Mouse (Mus musculus) kidney, embryonic 14.5 days (tissue): ENCODE results near the gene Daam1. TPM values are rescaled to one million over a fixed set of nuclear protein-coding genes. Genes with fewer than 3 reads are reported as not detected.

Experiments
- ATAC-seq: fragments of 200-750 bp; cut with Nextera tagmentation; 2 replicates; pipeline ENCODE4 v1.8.0; 2017; ENCODE audit warnings: moderate number of reproducible peaks, mild to moderate bottlenecking, moderate TSS enrichment, moderate library complexity; ENCODE audit not compliant: low FRiP score, low TSS enrichment
- H3K27ac ChIP-seq: fragments of 300-500 bp; sonication (generic); 2 replicates; pipeline ENCODE4 v1.5.1; 2014; ENCODE audit warnings: low read depth, mild to moderate bottlenecking, low read length, moderate library complexity, mixed read lengths
- H3K27me3 ChIP-seq: fragments of 300-500 bp; sonication (generic); 2 replicates; pipeline ENCODE4 v1.6.1; 2014; ENCODE audit warnings: mild to moderate bottlenecking, low read length; ENCODE audit not compliant: control insufficient read depth, insufficient read depth
- H3K36me3 ChIP-seq: fragments of 300-500 bp; sonication (generic); 2 replicates; pipeline ENCODE4 v1.6.1; 2014; ENCODE audit warnings: low read length, mixed read lengths; ENCODE audit not compliant: control insufficient read depth, insufficient read depth
- H3K4me1 ChIP-seq: fragments of 300-500 bp; sonication (generic); 2 replicates; pipeline ENCODE4 v1.6.1; 2014; ENCODE audit warnings: low read length, mixed read lengths; ENCODE audit not compliant: control insufficient read depth, insufficient read depth
- H3K4me2 ChIP-seq: fragments of 300-500 bp; sonication (generic); replicated peaks from 2 replicates; pipeline ENCODE4 v1.6.1; 2014; ENCODE audit warnings: low read depth, mild to moderate bottlenecking, low read length
- H3K4me3 ChIP-seq: fragments of 300-500 bp; sonication (generic); 2 replicates; pipeline ENCODE4 v1.5.1; 2014; ENCODE audit warnings: mild to moderate bottlenecking, low read length
- H3K9ac ChIP-seq: fragments of 300-500 bp; sonication (generic); 2 replicates; pipeline ENCODE4 v1.6.1; 2014; ENCODE audit warnings: low read depth, mild to moderate bottlenecking, low read length, moderate library complexity
- H3K9me3 ChIP-seq: fragments of 300-500 bp; sonication (generic); 2 replicates; pipeline ENCODE4 v1.6.1; 2016; ENCODE audit warnings: low read length; ENCODE audit not compliant: control insufficient read depth
- WGBS: fragments of 180-500 bp; shearing (Covaris S2); extraction: QIAGEN DNeasy Blood & Tissue Kit; methylation state at CpG from one replicate; pipeline ENCODE4 v1.1.7; 2014; 5-methylcytosine and 5-hydroxymethylcytosine counted together
- polyA plus RNA-seq: library from polyadenylated mRNA; unstranded; fragments of >200 nt; fragmentation: Nextera tagmentation; extraction: Ambion mirVana; gene quantifications from 2 replicates; pipeline ENCODE4 v1.2.1, GENCODE M21; 2014

Gene Daam1
- polyA plus RNA-seq, 1 experiment from 2014 or later, result 13.0 TPM

GRCm38 (mm10) chr12:71796517-71796916, 34.4 kb upstream of the Daam1 start:
- Histone ChIP-seq H3K27me3 (no peaks in the 10 kb centered on the region), H3K9ac (no peak overlapping the region), H3K4me2 (peak overlapping the region; percentile 17; the same call in 1 of the 2 replicates), H3K27ac (peak overlapping the region; percentile 27; the same call in 1 of the 2 replicates), H3K4me3 (no peak overlapping the region), H3K36me3 (no peaks in the 10 kb centered on the region), H3K4me1 (peaks cover 4% of the 10 kb centered on the region), H3K9me3 (no peaks in the 10 kb centered on the region)
- peak; percentile 56; the same call in 1 of the 2 replicates for ATAC-seq
- 5% methylated on average over 7 of the region's 7 CpGs for WGBS

GRCm38 (mm10) chr12:71807306-71807705, 23.6 kb upstream of the Daam1 start:
- no peaks in the 10 kb centered on the region for H3K27me3 ChIP-seq
- no peaks in the 10 kb centered on the region for H3K36me3 ChIP-seq
- no peaks in the 10 kb centered on the region for H3K4me1 ChIP-seq
- no peak overlapping the region for H3K27ac ChIP-seq
- H3K4me3 ChIP-seq, result no peak overlapping the region
- 81% methylated on average over 9 of the region's 9 CpGs for WGBS
- ATAC-seq, result no peak
- no peak overlapping the region for H3K9ac ChIP-seq
- H3K4me2 ChIP-seq, result no peak overlapping the region
- H3K9me3 ChIP-seq, result no peaks in the 10 kb centered on the region

- H3K9me3 ChIP-seq, result no peaks in the 10 kb centered on the region
- H3K4me2 ChIP-seq, result no peak overlapping the region
- H3K4me3 ChIP-seq, result no peak overlapping the region
- no peak overlapping the region for H3K9ac ChIP-seq
- 82% methylated on average over 9 of the region's 9 CpGs for WGBS
- H3K27ac ChIP-seq, result no peak overlapping the region
- no peaks in the 10 kb centered on the region for H3K27me3 ChIP-seq
- ATAC-seq, result no peak
- no peaks in the 10 kb centered on the region for H3K36me3 ChIP-seq
- no peaks in the 10 kb centered on the region for H3K4me1 ChIP-seq
Measured at GRCm38 (mm10) chr12:71808631-71809030, 22.2 kb upstream of the Daam1 start.

DNA sequence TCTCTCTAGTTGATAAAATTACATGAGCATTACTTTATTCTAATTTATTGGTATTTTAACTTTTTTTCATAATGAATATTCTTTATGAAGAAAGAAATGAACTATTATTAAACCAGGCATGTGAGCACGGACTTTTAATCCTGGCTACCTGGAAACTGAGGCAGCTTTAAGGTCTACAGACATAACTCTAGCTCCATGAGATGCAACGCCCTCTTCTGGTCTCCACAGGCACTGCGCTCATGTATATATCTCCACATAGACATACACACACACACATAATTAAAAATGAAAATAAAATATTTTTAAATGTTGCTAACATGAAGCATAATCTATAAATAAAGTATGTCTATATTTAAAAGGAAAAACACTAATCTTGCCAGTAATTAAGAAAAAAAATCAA, 21.3 kb upstream of the Daam1 start:
- no peak for ATAC-seq
- Histone ChIP-seq H3K27ac (no peak overlapping the region), H3K4me1 (0 out of 2 replicates have a peak, but pooled peaks cover 3% of the 10 kb centered on the region), H3K9ac (no peak overlapping the region), H3K4me2 (no peak overlapping the region), H3K9me3 (no peaks in the 10 kb centered on the region), H3K27me3 (no peaks in the 10 kb centered on the region), H3K4me3 (no peak overlapping the region), H3K36me3 (no peaks in the 10 kb centered on the region)
- WGBS, result 91% methylated on average over 3 of the region's 3 CpGs

DNA sequence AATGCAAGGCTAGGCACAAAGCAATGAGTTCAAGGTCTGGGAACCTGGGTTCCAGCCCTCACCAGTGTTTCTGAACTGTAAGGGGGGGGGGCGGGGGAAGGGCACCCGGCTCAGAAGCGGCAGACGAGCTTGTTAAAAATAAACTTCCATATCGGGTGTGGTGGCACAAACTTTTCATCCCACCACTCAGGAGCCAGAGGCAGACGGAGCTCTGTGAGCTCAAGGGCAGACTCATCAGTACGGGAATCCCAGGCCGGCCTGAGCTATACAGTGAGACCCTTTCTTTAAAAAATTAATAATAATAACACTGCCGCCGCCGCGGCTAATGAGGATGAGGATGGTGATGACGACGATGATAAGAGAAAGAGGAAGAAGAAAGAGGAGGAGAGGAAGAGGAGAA, 18.3 kb upstream of the Daam1 start:
- H3K9me3 ChIP-seq, result no peaks in the 10 kb centered on the region
- ATAC-seq, result no peak
- no peak overlapping the region for H3K4me2 ChIP-seq
- no peak overlapping the region for H3K9ac ChIP-seq
- H3K27me3 ChIP-seq, result no peaks in the 10 kb centered on the region
- H3K4me1 ChIP-seq, result 0 out of 2 replicates have a peak, but pooled peaks cover 3% of the 10 kb centered on the region
- no peak overlapping the region for H3K4me3 ChIP-seq
- H3K27ac ChIP-seq, result no peak overlapping the region
- WGBS, result 86% methylated on average over 14 of the region's 14 CpGs
- H3K36me3 ChIP-seq, result no peaks in the 10 kb centered on the region

DNA sequence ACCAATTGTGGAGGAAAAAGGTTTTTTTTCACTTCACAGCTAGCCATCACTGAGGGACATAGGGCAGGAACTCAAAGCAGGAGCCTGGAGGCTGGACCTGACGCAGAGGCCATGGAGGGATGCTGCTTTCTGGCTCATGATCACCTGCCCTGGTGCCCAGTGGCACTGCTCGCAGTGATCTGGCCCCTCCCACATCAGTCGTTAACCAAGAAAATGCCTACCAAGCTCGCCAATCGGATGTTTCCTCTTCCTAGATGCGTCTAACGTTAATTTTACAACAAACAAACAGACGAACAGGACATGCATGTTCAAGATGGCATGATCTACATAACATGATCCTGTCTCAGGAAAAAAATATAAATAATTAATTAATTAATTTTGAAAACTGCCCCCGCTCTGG, 17.6 kb upstream of the Daam1 start:
- Histone ChIP-seq H3K27me3 (no peaks in the 10 kb centered on the region), H3K4me3 (no peak overlapping the region), H3K36me3 (no peaks in the 10 kb centered on the region), H3K4me2 (no peak overlapping the region), H3K9me3 (no peaks in the 10 kb centered on the region), H3K27ac (no peak overlapping the region), H3K9ac (no peak overlapping the region), H3K4me1 (0 out of 2 replicates have a peak, but pooled peaks cover 3% of the 10 kb centered on the region)
- 89% methylated on average over 9 of the region's 9 CpGs for WGBS
- ATAC-seq, result no peak

DNA sequence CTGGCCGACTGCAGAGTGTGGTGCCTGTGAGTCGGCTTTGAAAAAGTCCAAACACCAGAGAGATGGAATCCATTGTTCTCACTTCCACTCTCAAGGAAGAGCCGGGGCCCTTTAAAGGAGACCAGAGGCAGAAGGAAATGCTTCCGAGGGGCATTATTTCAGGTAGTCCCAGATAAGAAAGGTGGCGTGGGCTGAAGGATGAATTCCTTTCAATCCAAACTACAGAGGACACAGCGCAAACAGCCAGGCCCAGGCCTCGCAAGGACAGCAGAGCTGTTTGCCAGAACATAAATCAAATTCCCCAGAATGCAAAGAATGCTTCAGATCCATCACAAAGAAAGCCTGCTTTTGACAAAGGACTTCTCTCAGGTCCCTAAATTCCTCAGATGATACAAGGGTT, 17.1 kb upstream of the Daam1 start:
- H3K27me3 ChIP-seq, result no peaks in the 10 kb centered on the region
- no peaks in the 10 kb centered on the region for H3K36me3 ChIP-seq
- H3K9ac ChIP-seq, result no peak overlapping the region
- H3K9me3 ChIP-seq, result no peaks in the 10 kb centered on the region
- H3K27ac ChIP-seq, result no peak overlapping the region
- no peak overlapping the region for H3K4me3 ChIP-seq
- WGBS, result 49% methylated on average over 7 of the region's 7 CpGs
- ATAC-seq, result no peak
- H3K4me1 ChIP-seq, result 0 out of 2 replicates have a peak, but pooled peaks cover 3% of the 10 kb centered on the region
- H3K4me2 ChIP-seq, result no peak overlapping the region

GRCm38 (mm10) chr12:71820094-71820493, 10.8 kb upstream of the Daam1 start:
- H3K27ac ChIP-seq, result no peak overlapping the region
- no peak overlapping the region for H3K9ac ChIP-seq
- no peak for ATAC-seq
- WGBS, result 84% methylated on average over 5 of the region's 5 CpGs
- no peak overlapping the region for H3K4me2 ChIP-seq
- H3K27me3 ChIP-seq, result no peaks in the 10 kb centered on the region
- H3K9me3 ChIP-seq, result no peaks in the 10 kb centered on the region
- no peak overlapping the region for H3K4me3 ChIP-seq
- no peaks in the 10 kb centered on the region for H3K36me3 ChIP-seq
- no peaks in the 10 kb centered on the region for H3K4me1 ChIP-seq

- Histone ChIP-seq H3K36me3 (no peaks in the 10 kb centered on the region), H3K27me3 (no peaks in the 10 kb centered on the region), H3K4me2 (no peak overlapping the region), H3K9me3 (no peaks in the 10 kb centered on the region), H3K4me3 (no peak overlapping the region), H3K4me1 (no peaks in the 10 kb centered on the region), H3K27ac (no peak overlapping the region), H3K9ac (no peak overlapping the region)
- 88% methylated on average over 5 of the region's 5 CpGs for WGBS
- ATAC-seq, result no peak
Measured at GRCm38 (mm10) chr12:71821272-71821671, 9.6 kb upstream of the Daam1 start.
